Mouse (Mus musculus): Measurements from ENCODE around the gene Acads. TPM values are rescaled to one million over a fixed set of nuclear protein-coding genes. Genes with fewer than 3 reads are reported as not detected.

Acads gene
- polyA plus RNA-seq, 1 experiment from 2014 or later: 89.5 TPM

DNA sequence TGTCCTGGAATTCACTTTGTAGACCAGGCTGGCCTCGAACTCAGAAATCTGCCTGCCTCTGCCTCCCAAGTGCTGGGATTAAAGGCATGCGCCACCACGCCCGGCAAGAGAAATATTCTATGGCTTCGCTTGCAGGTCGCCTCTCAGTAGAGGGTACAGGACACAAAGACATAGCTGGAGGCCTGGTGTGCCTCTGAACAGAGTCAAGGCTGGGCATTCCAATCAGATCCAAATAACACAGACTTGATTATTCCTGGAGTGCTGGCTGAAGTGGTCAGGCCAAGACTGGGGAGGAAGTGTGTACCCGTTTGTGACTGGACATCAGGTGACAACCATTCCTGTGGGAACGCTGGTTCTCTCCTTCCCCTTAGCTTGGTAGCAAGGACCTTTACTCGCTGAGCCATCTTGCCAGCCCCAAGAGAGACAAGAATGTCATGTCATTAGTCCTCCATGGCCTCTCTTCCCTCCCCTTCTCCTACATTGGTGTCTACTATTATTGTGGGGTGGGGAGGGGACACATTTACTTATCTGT is 23.1 kb upstream of the Acads start:
- H3K9me3 ChIP-seq (ENCODE audit: control insufficient read depth, low read length): no peaks in the 10 kb centered on the region
- H3K4me2 ChIP-seq (ENCODE audit: low read length): no peak overlapping the region
- H3K27ac ChIP-seq (replicated peaks in 1 of 2; ENCODE audit: control insufficient read depth in 1 of 2, insufficient read depth in 1 of 2, low read depth in 2 of 2, low read length in 2 of 2): no peak overlapping the region
- no peak overlapping the region for H3K9ac ChIP-seq (ENCODE audit: low read length)
- peaks cover 40% of the 10 kb centered on the region for H3K36me3 ChIP-seq (ENCODE audit: control insufficient read depth, insufficient read depth, low read length)
- H3K27me3 ChIP-seq (ENCODE audit: control insufficient read depth, insufficient read depth, low read length): no peaks in the 10 kb centered on the region
- H3K4me3 ChIP-seq (ENCODE audit: control insufficient read depth in 1 of 2, insufficient read depth in 1 of 2, low read depth in 1 of 2, low read length in 2 of 2): no peak overlapping the region
- ATAC-seq (ENCODE audit: insufficient number of reproducible peaks, insufficient read depth, low FRiP score, low read depth): no peak
- 90% methylated on average over 9 of the region's 9 CpGs for WGBS
- H3K4me1 ChIP-seq (ENCODE audit: control insufficient read depth in 2 of 2, insufficient read depth in 2 of 2, low read length in 2 of 2): peaks cover 0 to 3% of the 10 kb centered on the region in 2 experiments; a peak in 1 of 4 replicates

DNA sequence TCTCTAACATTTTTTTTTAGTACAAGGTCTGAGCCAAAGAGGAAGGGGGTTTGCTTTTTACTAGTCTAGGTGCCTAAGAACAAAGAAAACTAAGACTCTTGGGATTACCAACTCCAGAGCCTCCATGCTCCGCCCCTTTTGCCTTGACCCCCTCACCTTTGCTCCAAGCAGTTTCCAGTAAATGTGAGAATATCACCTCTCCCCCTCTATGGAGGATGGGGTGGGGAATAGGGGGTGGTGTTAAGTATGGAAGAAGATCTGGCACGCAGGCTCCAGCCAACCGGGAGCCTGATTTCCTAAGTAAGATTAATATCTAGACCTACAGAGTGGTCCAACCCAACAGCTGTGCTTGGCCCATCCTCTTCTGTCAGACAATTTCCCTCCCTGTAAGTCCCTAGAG is 21.6 kb upstream of the Acads start:
- Histone ChIP-seq H3K9me3 (ENCODE audit: control insufficient read depth, low read length) (no peaks in the 10 kb centered on the region), H3K4me1 (ENCODE audit: control insufficient read depth in 2 of 2, insufficient read depth in 2 of 2, low read length in 2 of 2) (peaks cover 0 to 3% of the 10 kb centered on the region in 2 experiments; a peak in 1 of 4 replicates), H3K36me3 (ENCODE audit: control insufficient read depth, insufficient read depth, low read length) (peaks cover 25% of the 10 kb centered on the region), H3K27me3 (ENCODE audit: control insufficient read depth, insufficient read depth, low read length) (no peaks in the 10 kb centered on the region), H3K4me3 (ENCODE audit: control insufficient read depth in 1 of 2, insufficient read depth in 1 of 2, low read depth in 1 of 2, low read length in 2 of 2) (no peak overlapping the region), H3K9ac (ENCODE audit: low read length) (no peak overlapping the region), H3K4me2 (ENCODE audit: low read length) (no peak overlapping the region), H3K27ac (replicated peaks in 1 of 2; ENCODE audit: control insufficient read depth in 1 of 2, insufficient read depth in 1 of 2, low read depth in 2 of 2, low read length in 2 of 2) (no peak overlapping the region)
- ATAC-seq (ENCODE audit: insufficient number of reproducible peaks, insufficient read depth, low FRiP score, low read depth): no peak
- WGBS: 67% methylated on average over 3 of the region's 3 CpGs

DNA sequence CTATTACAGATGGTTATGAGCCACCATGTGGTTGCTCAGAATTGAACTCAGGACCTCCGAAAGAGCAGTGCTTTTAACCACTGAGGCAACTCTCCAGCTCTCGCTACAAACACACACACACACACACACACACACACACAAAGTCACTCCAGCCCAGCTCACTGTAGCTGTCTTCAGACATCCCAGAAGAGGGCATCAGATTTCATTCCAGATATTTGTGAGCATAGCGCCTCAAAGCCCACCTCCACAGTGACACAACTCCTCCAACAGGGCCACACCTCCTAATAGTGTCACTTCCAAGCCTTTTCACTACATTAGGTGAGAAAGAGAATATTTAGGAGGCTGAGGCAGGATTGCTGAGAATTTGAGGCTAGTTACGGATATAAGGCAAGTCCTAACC is 20.0 kb upstream of the Acads start:
- 77% methylated on average over 4 of the region's 4 CpGs for WGBS
- H3K36me3 ChIP-seq (ENCODE audit: control insufficient read depth, insufficient read depth, low read length): peaks cover 10% of the 10 kb centered on the region

DNA sequence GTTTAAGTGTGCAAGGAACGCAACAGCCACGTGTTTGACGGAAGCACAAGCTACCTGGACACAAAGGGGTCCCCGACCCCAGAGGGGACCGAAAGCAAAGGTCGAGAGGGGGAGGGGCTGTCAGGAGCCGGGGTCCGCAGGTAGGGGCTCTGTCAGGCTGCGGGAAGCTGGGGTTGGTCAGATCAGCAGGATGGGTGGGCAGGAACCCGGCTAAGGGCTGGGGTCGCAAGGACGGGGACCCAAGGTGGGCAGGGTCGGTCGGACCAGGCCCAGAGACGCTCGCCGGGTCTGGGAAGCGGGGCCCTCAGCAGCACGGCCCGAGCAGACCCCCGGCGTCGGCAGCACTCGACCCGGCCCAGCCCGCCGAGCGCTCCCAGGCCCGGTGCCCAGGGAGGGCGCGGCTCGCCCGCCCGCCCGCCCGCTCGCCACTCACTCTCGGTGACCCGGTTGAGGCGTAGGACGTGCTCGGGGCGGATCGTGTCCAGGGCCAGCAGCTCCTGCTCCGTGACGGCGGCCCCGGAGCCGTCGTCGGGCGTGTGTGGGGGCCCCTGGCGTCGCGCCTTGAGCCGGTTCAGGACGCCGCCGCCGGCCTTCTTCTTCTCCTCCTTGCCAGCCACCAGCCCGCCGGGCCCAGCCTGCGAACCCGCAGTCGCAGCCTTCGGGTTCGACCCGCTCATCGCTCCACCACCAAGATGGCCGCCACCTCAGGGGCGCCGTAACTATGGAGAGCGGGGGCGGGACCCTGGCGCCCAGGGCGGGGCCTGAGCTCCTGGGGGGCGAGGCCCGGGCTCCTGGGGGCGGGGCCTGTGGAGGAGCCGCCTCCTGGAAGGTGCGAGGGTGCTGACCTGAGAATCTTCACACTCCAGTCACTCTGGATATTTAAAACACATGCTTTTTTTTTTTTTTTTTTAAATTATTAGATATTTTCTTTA is 15.4 kb upstream of the Acads start, which contains the start of gene Unc119b:
Unc119b (minus strand) TSS at position 742 of the 932 bp plus-strand sequence.
- no peaks in the 10 kb centered on the region for H3K27me3 ChIP-seq (ENCODE audit: control insufficient read depth, insufficient read depth, low read length)
- peak; percentile 92 for ATAC-seq (ENCODE audit: insufficient number of reproducible peaks, insufficient read depth, low FRiP score, low read depth)
- under 1% methylated on average over 73 of the region's 81 CpGs for WGBS
- H3K36me3 ChIP-seq (ENCODE audit: control insufficient read depth, insufficient read depth, low read length): peaks cover 7% of the 10 kb centered on the region
- peak within 1 kb of the TSS; percentile 58 to 62 for H3K4me3 ChIP-seq (ENCODE audit: control insufficient read depth in 1 of 2, insufficient read depth in 1 of 2, low read depth in 1 of 2, low read length in 2 of 2)
- H3K4me2 ChIP-seq (ENCODE audit: low read length): peak within 1 kb of the TSS; percentile 89
- H3K9me3 ChIP-seq (ENCODE audit: control insufficient read depth, low read length): no peaks in the 10 kb centered on the region
- H3K4me1 ChIP-seq (ENCODE audit: control insufficient read depth in 2 of 2, insufficient read depth in 2 of 2, low read length in 2 of 2): peaks cover 7 to 17% of the 10 kb centered on the region in 2 experiments
- no peak within 1 kb of the TSS for H3K27ac ChIP-seq (replicated peaks in 1 of 2; ENCODE audit: control insufficient read depth in 1 of 2, insufficient read depth in 1 of 2, low read depth in 2 of 2, low read length in 2 of 2)
- H3K9ac ChIP-seq (ENCODE audit: low read length): peak within 1 kb of the TSS; percentile 80

More for the DNA sequence above, 20.0 kb upstream of the Acads start:
- Histone ChIP-seq H3K27me3 (ENCODE audit: control insufficient read depth, insufficient read depth, low read length) (no peaks in the 10 kb centered on the region), H3K4me2 (ENCODE audit: low read length) (no peak overlapping the region), H3K4me1 (ENCODE audit: control insufficient read depth in 2 of 2, insufficient read depth in 2 of 2, low read length in 2 of 2) (peaks cover 1 to 3% of the 10 kb centered on the region in 2 experiments), H3K4me3 (ENCODE audit: control insufficient read depth in 1 of 2, insufficient read depth in 1 of 2, low read depth in 1 of 2, low read length in 2 of 2) (no peak overlapping the region), H3K27ac (replicated peaks in 1 of 2; ENCODE audit: control insufficient read depth in 1 of 2, insufficient read depth in 1 of 2, low read depth in 2 of 2, low read length in 2 of 2) (no peak overlapping the region), H3K9me3 (ENCODE audit: control insufficient read depth, low read length) (no peaks in the 10 kb centered on the region), H3K9ac (ENCODE audit: low read length) (no peak overlapping the region)
- ATAC-seq (ENCODE audit: insufficient number of reproducible peaks, insufficient read depth, low FRiP score, low read depth): no peak

DNA sequence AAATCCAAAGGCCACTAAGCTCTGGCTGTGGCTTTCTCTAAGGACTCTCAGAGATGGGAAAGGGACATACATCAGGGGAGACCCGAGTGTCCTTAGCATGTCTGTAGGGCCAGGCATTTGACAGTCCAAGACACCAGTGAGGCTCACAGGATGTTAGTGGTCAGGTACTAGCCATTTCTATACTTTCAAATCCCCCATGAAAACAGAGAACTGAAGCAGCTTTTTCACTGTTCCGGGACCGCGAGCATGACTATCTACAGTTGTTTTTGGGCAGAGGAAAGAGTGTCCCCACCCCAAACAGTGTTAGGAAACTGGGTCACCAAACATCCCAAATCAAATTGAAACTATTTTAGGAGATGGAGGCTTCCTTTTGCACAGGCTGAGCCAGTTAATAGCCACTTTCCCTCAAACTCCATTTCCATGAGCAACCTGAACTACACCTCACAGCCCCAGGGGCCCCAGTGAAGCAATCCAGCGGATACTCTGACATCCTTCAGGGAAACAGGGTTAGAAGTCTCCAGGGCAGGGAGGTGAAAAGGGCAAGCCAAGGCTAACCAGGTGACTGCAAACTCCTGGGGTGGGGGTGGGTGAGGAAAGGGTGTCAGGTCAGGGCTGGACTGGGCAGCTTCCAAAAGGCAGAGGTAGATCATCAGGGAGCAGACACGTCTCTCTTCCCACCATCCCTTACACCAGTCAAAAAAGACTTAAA is 14.4 kb upstream of the Acads start:
- 62% methylated on average over 6 of the region's 6 CpGs for WGBS
- H3K4me3 ChIP-seq (ENCODE audit: control insufficient read depth in 1 of 2, insufficient read depth in 1 of 2, low read depth in 1 of 2, low read length in 2 of 2): peak overlapping the region; percentile 58 to 62
- H3K4me2 ChIP-seq (ENCODE audit: low read length): peak overlapping the region; percentile 89
- no peak overlapping the region for H3K27ac ChIP-seq (replicated peaks in 1 of 2; ENCODE audit: control insufficient read depth in 1 of 2, insufficient read depth in 1 of 2, low read depth in 2 of 2, low read length in 2 of 2)
- ATAC-seq (ENCODE audit: insufficient number of reproducible peaks, insufficient read depth, low FRiP score, low read depth): no peak
- peaks cover 16% of the 10 kb centered on the region for H3K36me3 ChIP-seq (ENCODE audit: control insufficient read depth, insufficient read depth, low read length)
- no peaks in the 10 kb centered on the region for H3K27me3 ChIP-seq (ENCODE audit: control insufficient read depth, insufficient read depth, low read length)
- peaks cover 7 to 17% of the 10 kb centered on the region in 2 experiments for H3K4me1 ChIP-seq (ENCODE audit: control insufficient read depth in 2 of 2, insufficient read depth in 2 of 2, low read length in 2 of 2)
- peak overlapping the region; percentile 80 for H3K9ac ChIP-seq (ENCODE audit: low read length)
- no peaks in the 10 kb centered on the region for H3K9me3 ChIP-seq (ENCODE audit: control insufficient read depth, low read length)

DNA sequence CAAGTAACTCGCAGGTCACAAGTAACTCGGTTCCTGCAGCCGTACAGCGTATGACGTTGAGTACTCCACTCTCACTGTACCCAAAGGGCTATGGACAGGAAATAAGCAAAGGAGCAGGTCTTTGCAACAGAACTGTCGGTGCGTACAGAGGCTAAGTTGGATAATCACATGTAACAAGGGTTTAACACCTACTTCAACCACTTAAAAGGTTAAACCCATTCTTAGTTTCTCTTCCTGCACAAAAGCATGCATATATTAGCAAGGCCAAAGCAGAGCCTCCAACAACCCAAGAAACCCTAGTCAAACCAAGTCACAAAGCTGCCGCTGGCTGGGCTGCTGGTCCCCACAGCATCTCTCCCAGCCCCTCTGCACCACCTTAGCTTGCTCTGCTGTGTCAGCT is 13.3 kb upstream of the Acads start:
- H3K9me3 ChIP-seq (ENCODE audit: control insufficient read depth, low read length): no peaks in the 10 kb centered on the region
- H3K27ac ChIP-seq (replicated peaks in 1 of 2; ENCODE audit: control insufficient read depth in 1 of 2, insufficient read depth in 1 of 2, low read depth in 2 of 2, low read length in 2 of 2): no peak overlapping the region
- no peak overlapping the region for H3K4me2 ChIP-seq (ENCODE audit: low read length)
- peaks cover 7 to 17% of the 10 kb centered on the region in 2 experiments for H3K4me1 ChIP-seq (ENCODE audit: control insufficient read depth in 2 of 2, insufficient read depth in 2 of 2, low read length in 2 of 2)
- no peaks in the 10 kb centered on the region for H3K27me3 ChIP-seq (ENCODE audit: control insufficient read depth, insufficient read depth, low read length)
- H3K4me3 ChIP-seq (ENCODE audit: control insufficient read depth in 1 of 2, insufficient read depth in 1 of 2, low read depth in 1 of 2, low read length in 2 of 2): no peak overlapping the region
- no peak for ATAC-seq (ENCODE audit: insufficient number of reproducible peaks, insufficient read depth, low FRiP score, low read depth)
- WGBS: 84% methylated on average over 8 of the region's 8 CpGs
- no peak overlapping the region for H3K9ac ChIP-seq (ENCODE audit: low read length)
- H3K36me3 ChIP-seq (ENCODE audit: control insufficient read depth, insufficient read depth, low read length): peaks cover 27% of the 10 kb centered on the region

DNA sequence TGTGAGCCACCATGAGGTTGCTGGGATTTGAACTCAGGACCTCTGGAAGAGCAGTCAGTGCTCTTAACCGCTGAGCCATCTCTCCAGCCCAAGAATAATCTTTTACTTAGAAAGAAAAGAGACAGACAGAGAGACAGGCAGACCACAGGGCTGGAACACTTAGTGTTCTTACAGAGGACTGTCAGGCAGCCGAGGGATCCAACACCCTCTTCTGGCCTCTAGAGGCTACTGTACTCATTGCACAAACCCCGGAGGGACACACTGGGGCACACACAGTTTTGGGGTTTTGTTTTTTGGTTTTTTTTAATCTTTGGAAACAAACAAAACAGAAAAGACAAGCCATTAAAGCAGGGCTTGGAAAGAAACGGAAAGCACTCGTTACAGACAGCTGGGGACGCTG is 10.2 kb upstream of the Acads start:
- Histone ChIP-seq H3K4me3 (ENCODE audit: control insufficient read depth in 1 of 2, insufficient read depth in 1 of 2, low read depth in 1 of 2, low read length in 2 of 2) (no peak overlapping the region), H3K27ac (replicated peaks in 1 of 2; ENCODE audit: control insufficient read depth in 1 of 2, insufficient read depth in 1 of 2, low read depth in 2 of 2, low read length in 2 of 2) (no peak overlapping the region), H3K4me2 (ENCODE audit: low read length) (no peak overlapping the region), H3K36me3 (ENCODE audit: control insufficient read depth, insufficient read depth, low read length) (peaks cover 53% of the 10 kb centered on the region), H3K9me3 (ENCODE audit: control insufficient read depth, low read length) (no peaks in the 10 kb centered on the region), H3K9ac (ENCODE audit: low read length) (no peak overlapping the region), H3K27me3 (ENCODE audit: control insufficient read depth, insufficient read depth, low read length) (no peaks in the 10 kb centered on the region), H3K4me1 (ENCODE audit: control insufficient read depth in 2 of 2, insufficient read depth in 2 of 2, low read length in 2 of 2) (peaks cover 10 to 27% of the 10 kb centered on the region in 2 experiments)
- WGBS: 85% methylated on average over 6 of the region's 6 CpGs
- ATAC-seq (ENCODE audit: insufficient number of reproducible peaks, insufficient read depth, low FRiP score, low read depth): no peak
